Mouse (Mus musculus) limb, embryonic 14.5 days (tissue): ENCODE data around the gene Aldh1b1. TPM values are rescaled to one million over a fixed set of nuclear protein-coding genes. Genes with fewer than 3 reads are reported as not detected.

Experiments used
- ATAC-seq: fragments of 200-750 bp; cut with Nextera tagmentation; 2 replicates; pipeline ENCODE4 v1.8.0; 2017; ENCODE audit warnings: low read depth, moderate number of reproducible peaks, moderate TSS enrichment; ENCODE audit not compliant: low FRiP score
- DNase-seq: peaks from one replicate; pipeline ENCODE4 v3.0.0-alpha.2; 2015; ENCODE audit warnings: low spot score
- H3K27ac ChIP-seq: fragments of 300-500 bp; sonication (generic); replicated peaks from 2 replicates; pipeline ENCODE4 v1.5.1; 2014; ENCODE audit warnings: low read depth, mild to moderate bottlenecking, low read length, moderate library complexity, mixed read lengths
- H3K27me3 ChIP-seq: fragments of 300-500 bp; sonication (generic); 2 replicates; pipeline ENCODE4 v1.6.1; 2014; ENCODE audit warnings: low read length, mixed read lengths; ENCODE audit not compliant: control insufficient read depth, insufficient read depth
- H3K36me3 ChIP-seq: fragments of 300-500 bp; sonication (generic); 2 replicates; pipeline ENCODE4 v1.6.1; 2014; ENCODE audit warnings: mild to moderate bottlenecking, low read length, moderate library complexity, mixed read lengths; ENCODE audit not compliant: control insufficient read depth, insufficient read depth
- H3K4me1 ChIP-seq: fragments of 300-500 bp; sonication (generic); 2 replicates; pipeline ENCODE4 v1.6.1; 2014; ENCODE audit warnings: antibody characterized with exemption, low read length, mixed read lengths; ENCODE audit not compliant: control insufficient read depth, insufficient read depth
- H3K4me2 ChIP-seq: fragments of 300-500 bp; sonication (generic); replicated peaks from 2 replicates; pipeline ENCODE4 v1.6.1; 2014; ENCODE audit warnings: low read depth, mild to moderate bottlenecking, low read length, moderate library complexity; ENCODE audit not compliant: severe bottlenecking
- H3K4me3 ChIP-seq: fragments of 300-500 bp; sonication (generic); replicated peaks from 2 replicates; pipeline ENCODE4 v1.5.1; 2014; ENCODE audit warnings: low read length
- H3K9ac ChIP-seq: fragments of 300-500 bp; sonication (generic); 2 replicates; pipeline ENCODE4 v1.6.1; 2014; ENCODE audit warnings: mild to moderate bottlenecking, low read depth, low read length, moderate library complexity; ENCODE audit not compliant: severe bottlenecking
- H3K9me3 ChIP-seq: fragments of 300-500 bp; sonication (generic); 2 replicates; pipeline ENCODE4 v1.6.1; 2016; ENCODE audit warnings: low read length; ENCODE audit not compliant: control insufficient read depth
- POLR2A ChIP-seq: fragments of 200-500 bp; IDR thresholded peaks from 2 replicates; pipeline ENCODE4 v1.8.0; 2012; ENCODE audit warnings: inconsistent platforms, mild to moderate bottlenecking, moderate library complexity, borderline replicate concordance; ENCODE audit not compliant: insufficient read depth, insufficient read length; ENCODE audit errors: extremely low read depth
- WGBS: fragments of 180-500 bp; shearing (Covaris S2); extraction: QIAGEN DNeasy Blood & Tissue Kit; methylation state at CpG from one replicate; pipeline ENCODE4 v1.1.7; 2014; 5-methylcytosine and 5-hydroxymethylcytosine counted together
- polyA plus RNA-seq, 2 experiments: library from polyadenylated mRNA; depleted of rRNA in 1 of 2; stranded (reverse) in 1 of 2; unstranded in 1 of 2; fragments of >200 nt; fragmentation: Nextera tagmentation in 1 of 2; extraction: Ambion mirVana in 1 of 2; gene quantifications; 2 replicates each; pipeline versions ENCODE4 v1.2.1 to v1.2.3; 2012 to 2014

Aldh1b1 gene
- polyA plus RNA-seq, 2 experiments, result 1.0 to 1.3 TPM

DNA sequence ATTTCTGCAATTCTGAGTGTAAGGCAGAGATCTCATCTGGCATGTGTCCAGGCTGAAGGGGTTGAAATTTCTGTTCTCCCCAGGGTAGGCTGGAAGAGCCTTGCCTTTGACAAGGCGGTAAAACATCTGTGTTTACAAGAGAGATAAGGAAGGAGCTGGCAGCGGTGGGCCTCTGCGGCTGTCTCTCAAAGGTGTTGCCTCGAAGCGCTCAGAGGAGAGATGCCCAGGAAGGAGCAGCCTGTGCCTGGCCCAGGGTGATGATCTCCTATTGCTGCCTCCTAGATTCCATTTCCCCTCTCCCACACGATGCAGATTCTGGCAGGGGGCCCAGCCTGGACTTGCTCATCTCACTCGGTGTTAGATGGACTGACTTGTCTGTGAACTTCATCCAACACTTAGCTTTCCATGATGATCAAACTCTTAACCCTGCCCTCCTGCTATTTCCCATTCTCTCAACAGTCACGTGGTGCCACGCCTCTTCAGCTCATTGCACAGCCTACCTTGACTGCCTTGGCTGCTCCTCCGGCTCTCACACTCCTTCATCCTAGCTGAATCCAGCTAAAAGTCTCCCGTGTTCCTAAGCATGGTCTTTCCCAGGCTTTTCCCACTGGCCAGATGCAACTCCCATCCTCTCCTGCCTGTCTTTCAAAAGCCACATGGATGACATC, 30.8 kb upstream of the Aldh1b1 start:
- Histone ChIP-seq H3K9me3 (no peaks in the 10 kb centered on the region), H3K27ac (no peak overlapping the region), H3K4me1 (peaks cover 28% of the 10 kb centered on the region), H3K27me3 (peaks cover 25% of the 10 kb centered on the region), H3K9ac (no peak overlapping the region), H3K4me2 (no peak overlapping the region), H3K4me3 (no peak overlapping the region), H3K36me3 (no peaks in the 10 kb centered on the region)
- DNase-seq (peak; percentile 45), ATAC-seq (peak; percentile 27; the same call in 1 of the 2 replicates)
- WGBS, result 42% methylated on average over 11 of the region's 11 CpGs
- no peak for TF ChIP-seq POLR2A

DNA sequence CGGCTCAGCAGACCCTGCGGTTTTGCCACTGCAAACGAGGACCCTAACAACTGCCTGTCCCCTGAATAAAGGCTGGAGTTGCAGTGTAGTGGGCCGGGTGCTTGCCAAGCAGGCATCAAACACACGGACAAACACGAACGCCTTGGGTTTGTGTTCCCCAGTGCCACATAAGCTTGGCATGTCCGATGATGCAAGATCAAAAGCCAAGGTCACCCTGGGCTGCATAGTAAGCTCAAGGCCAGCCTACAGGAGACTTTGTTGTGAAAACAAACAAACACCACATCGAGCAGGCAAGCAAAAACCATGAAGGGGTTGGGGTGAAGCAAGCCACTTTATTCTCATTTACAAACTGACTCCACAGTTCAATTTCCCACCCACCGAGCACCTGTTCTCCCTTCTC, 29.7 kb upstream of the Aldh1b1 start:
- H3K9me3 ChIP-seq, result no peaks in the 10 kb centered on the region
- no peak overlapping the region for H3K9ac ChIP-seq
- no peak overlapping the region for H3K4me2 ChIP-seq
- no peaks in the 10 kb centered on the region for H3K36me3 ChIP-seq
- DNase-seq (no peak), ATAC-seq (no peak)
- H3K4me1 ChIP-seq, result peaks cover 17% of the 10 kb centered on the region
- TF ChIP-seq POLR2A, result no peak
- H3K4me3 ChIP-seq, result no peak overlapping the region
- no peak overlapping the region for H3K27ac ChIP-seq
- H3K27me3 ChIP-seq, result peaks cover 24% of the 10 kb centered on the region
- WGBS, result 43% methylated on average over 10 of the region's 10 CpGs

DNA sequence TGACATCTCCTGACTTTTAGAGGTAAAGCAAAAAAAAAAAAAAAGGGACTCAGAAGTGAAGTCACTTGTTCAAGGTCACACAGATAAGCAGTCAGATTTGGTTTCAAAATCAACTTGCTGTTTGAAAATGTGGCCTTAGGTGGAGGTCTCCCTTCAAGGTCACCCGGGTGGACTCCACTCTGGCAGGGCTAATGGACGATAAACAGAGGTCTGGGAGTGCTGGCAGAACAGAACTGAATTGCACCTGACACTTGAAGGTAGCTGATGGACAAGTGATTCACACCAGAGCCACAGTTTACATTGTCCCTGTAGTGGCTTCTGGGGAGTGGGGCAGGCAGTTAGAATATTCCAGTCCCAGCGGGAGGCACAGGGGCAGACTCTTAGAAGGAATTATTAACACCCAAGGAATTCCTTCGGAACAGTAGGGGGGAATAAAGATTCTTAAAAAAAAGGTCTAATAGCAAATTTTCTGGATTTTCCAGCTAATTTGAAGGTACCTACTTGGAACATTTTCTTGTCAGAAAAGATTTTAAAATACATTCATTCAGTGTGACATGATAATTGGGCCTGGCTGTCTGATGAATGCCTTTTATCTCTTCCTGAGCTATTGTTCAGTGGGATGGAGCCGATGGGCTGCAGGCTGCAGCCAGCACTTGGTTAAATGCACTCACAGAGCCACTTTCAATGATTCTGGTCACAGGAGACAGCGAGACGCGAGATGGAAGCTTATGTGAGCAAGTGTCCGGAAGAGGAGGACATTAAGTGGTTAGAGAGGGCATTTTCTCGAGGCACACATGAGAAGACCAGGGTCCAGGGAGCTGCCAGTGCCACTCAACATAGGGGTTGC, 28.8 kb upstream of the Aldh1b1 start:
- Histone ChIP-seq H3K4me3 (no peak overlapping the region), H3K27ac (no peak overlapping the region), H3K4me1 (peaks cover 10% of the 10 kb centered on the region), H3K9ac (no peak overlapping the region), H3K36me3 (no peaks in the 10 kb centered on the region), H3K27me3 (peaks cover 16% of the 10 kb centered on the region), H3K4me2 (no peak overlapping the region), H3K9me3 (no peaks in the 10 kb centered on the region)
- DNase-seq (no peak), ATAC-seq (no peak)
- TF ChIP-seq POLR2A, result no peak
- WGBS, result 24% methylated on average over 10 of the region's 10 CpGs

DNA sequence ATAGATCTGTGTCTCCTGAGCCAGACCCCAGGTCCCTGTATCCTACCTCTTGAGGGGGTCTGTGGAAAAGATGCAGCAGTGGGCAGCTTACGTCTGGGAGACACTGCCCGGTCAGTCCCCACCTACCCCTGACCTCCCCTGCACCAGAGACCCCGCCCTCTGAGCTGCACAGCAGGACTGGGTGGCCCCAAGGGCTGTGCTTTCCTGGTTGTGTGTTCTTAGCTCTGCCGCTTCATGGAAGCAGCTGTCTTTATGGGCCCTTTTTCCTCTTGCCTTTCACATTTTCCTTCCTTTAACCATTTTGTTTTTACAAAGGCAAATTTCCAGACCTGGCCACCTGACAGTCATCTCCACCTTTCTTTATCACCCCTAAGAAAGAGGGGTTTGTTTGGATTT, 28.2 kb upstream of the Aldh1b1 start:
- Histone ChIP-seq H3K9me3 (no peaks in the 10 kb centered on the region), H3K4me2 (no peak overlapping the region), H3K27ac (no peak overlapping the region), H3K4me1 (peaks cover 5% of the 10 kb centered on the region; the same call in 1 of the 2 replicates), H3K36me3 (no peaks in the 10 kb centered on the region), H3K4me3 (no peak overlapping the region), H3K9ac (no peak overlapping the region), H3K27me3 (peaks cover 10% of the 10 kb centered on the region; the same call in 1 of the 2 replicates)
- ATAC-seq (no peak), DNase-seq (no peak)
- 37% methylated on average over 4 of the region's 4 CpGs for WGBS
- TF ChIP-seq POLR2A, result no peak

DNA sequence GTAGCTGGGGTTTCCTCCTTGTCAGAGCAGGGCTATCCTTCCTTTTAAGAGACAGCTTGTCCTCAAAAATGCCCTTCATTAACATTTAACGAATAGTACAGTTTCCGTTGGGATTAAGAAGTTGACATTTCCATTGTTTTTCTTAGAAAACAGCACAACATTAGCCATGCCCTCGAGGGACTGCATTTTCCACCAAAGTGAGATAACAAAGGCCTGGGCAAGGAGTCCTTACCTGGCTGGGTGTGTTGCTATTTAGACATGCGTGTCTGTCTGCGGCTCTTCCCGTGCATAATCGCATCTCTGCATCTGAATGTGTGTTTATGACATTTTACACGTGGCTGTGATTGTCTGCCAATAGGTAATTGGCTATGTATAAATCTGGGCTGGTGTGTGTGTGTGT, 27.6 kb upstream of the Aldh1b1 start:
- peaks cover 7% of the 10 kb centered on the region; the same call in 1 of the 2 replicates for H3K27me3 ChIP-seq
- no peak for ATAC-seq
- TF ChIP-seq POLR2A, result no peak

More for the DNA sequence above, 27.6 kb upstream of the Aldh1b1 start:
- no peak overlapping the region for H3K4me3 ChIP-seq
- DNase-seq, result no peak
- H3K9ac ChIP-seq, result no peak overlapping the region
- peaks cover under 1% of the 10 kb centered on the region; the same call in 1 of the 2 replicates for H3K4me1 ChIP-seq
- no peak overlapping the region for H3K4me2 ChIP-seq
- 32% methylated on average over 8 of the region's 8 CpGs for WGBS
- no peaks in the 10 kb centered on the region for H3K9me3 ChIP-seq
- no peak overlapping the region for H3K27ac ChIP-seq
- H3K36me3 ChIP-seq, result no peaks in the 10 kb centered on the region
